21 mouse cellular contexts compared by ENCODE assay signal in genomic region chr11:68744150-68744549, GRCm38 (mm10). TPM values are rescaled to one million over a fixed set of nuclear protein-coding genes. Genes with fewer than 3 reads are reported as not detected.
DNase-seq lines count a peak whose midpoint lies in the region; ATAC-seq lines count a peak whose summit lies in the region.
"Had no signal": no experiment of that assay in that cellular context is flagged by ENCODE, and none has a peak within 500 bp of the region (broad histone marks: within the 10 kb centered on the region; RNA-seq: fewer than 3 reads in every experiment).

No protein-coding gene starts in this region.

- peaks cover 36% of the 10 kb centered on the region for H3K36me3 ChIP-seq in kidney, embryonic 16.5 days (ENCODE audit: insufficient read depth, low read length)
- H3K36me3 ChIP-seq in kidney, embryonic 14.5 days (ENCODE audit: control insufficient read depth, insufficient read depth, low read length), result peaks cover 45% of the 10 kb centered on the region
- peaks cover 8% of the 10 kb centered on the region for H3K36me3 ChIP-seq in liver, embryonic 11.5 days (ENCODE audit: control insufficient read depth, insufficient read depth, low read length)

- WGBS in kidney, embryonic 16.5 days, result 87% methylated on average over 3 of the region's 3 CpGs
- 85% methylated on average over 3 of the region's 3 CpGs for WGBS in kidney, embryonic 14.5 days
- 82% methylated on average over 3 of the region's 3 CpGs for WGBS in liver, embryonic 11.5 days

- 0 out of 2 replicates have a peak overlapping the region, but pooled peaks have one; percentile 14 for H3K27ac ChIP-seq in kidney, embryonic 16.5 days (ENCODE audit: low read length)
- no peak overlapping the region for H3K27ac ChIP-seq in kidney, embryonic 14.5 days (ENCODE audit: low read depth, low read length)
- H3K27ac ChIP-seq in liver, embryonic 11.5 days (ENCODE audit: low read depth, low read length), result no peak overlapping the region
- H3K27ac ChIP-seq: embryonic facial prominence, embryonic 13.5 days; heart, embryonic 10.5 days; hindbrain, embryonic 12.5 days had no signal

- H3K27me3 ChIP-seq in kidney, embryonic 16.5 days (ENCODE audit: insufficient read depth, low read length), result no peaks in the 10 kb centered on the region
- no peaks in the 10 kb centered on the region for H3K27me3 ChIP-seq in kidney, embryonic 14.5 days (ENCODE audit: control insufficient read depth, insufficient read depth, low read length)
- H3K27me3 ChIP-seq in liver, embryonic 11.5 days (replicated peaks; ENCODE audit: control insufficient read depth, insufficient read depth, low read length), result no peaks in the 10 kb centered on the region
- H3K27me3 ChIP-seq: embryonic facial prominence, embryonic 13.5 days; hindbrain, embryonic 12.5 days; Patski had no signal

- no peak overlapping the region for H3K4me2 ChIP-seq in kidney, embryonic 16.5 days (replicated peaks; ENCODE audit: low read depth, low read length)
- no peak overlapping the region for H3K4me2 ChIP-seq in kidney, embryonic 14.5 days (replicated peaks; ENCODE audit: low read depth, low read length)
- no peak overlapping the region for H3K4me2 ChIP-seq in liver, embryonic 11.5 days
- H3K4me2 ChIP-seq: embryonic facial prominence, embryonic 13.5 days; hindbrain, embryonic 12.5 days had no signal

- 0 out of 2 replicates have a peak, but pooled peaks cover 8% of the 10 kb centered on the region for H3K4me1 ChIP-seq in kidney, embryonic 16.5 days (ENCODE audit: insufficient read depth, low read length)
- H3K4me1 ChIP-seq in kidney, embryonic 14.5 days (ENCODE audit: control insufficient read depth, insufficient read depth, low read length), result no peaks in the 10 kb centered on the region
- no peaks in the 10 kb centered on the region for H3K4me1 ChIP-seq in liver, embryonic 11.5 days (replicated peaks; ENCODE audit: control insufficient read depth, insufficient read depth, low read length)
- H3K4me1 ChIP-seq: embryonic facial prominence, embryonic 13.5 days; heart, embryonic 10.5 days; hindbrain, embryonic 12.5 days had no signal

- H3K4me3 ChIP-seq in kidney, embryonic 16.5 days (ENCODE audit: low read length), result no peak overlapping the region
- H3K4me3 ChIP-seq in kidney, embryonic 14.5 days (ENCODE audit: low read length), result no peak overlapping the region
- H3K4me3 ChIP-seq in liver, embryonic 11.5 days (ENCODE audit: low read depth, low read length), result no peak overlapping the region
- H3K4me3 ChIP-seq: embryonic facial prominence, embryonic 13.5 days; heart, embryonic 10.5 days; hindbrain, embryonic 12.5 days had no signal

- ATAC-seq in cerebellum, adult (ENCODE audit: insufficient number of reproducible peaks, low FRiP score, low TSS enrichment), result no peak
- no peak for ATAC-seq in kidney, embryonic 16.5 days (ENCODE audit: low FRiP score, low TSS enrichment)
- no peak for ATAC-seq in kidney, embryonic 14.5 days (ENCODE audit: low FRiP score, low TSS enrichment)
- no peak for ATAC-seq in liver, embryonic 11.5 days (replicated peaks; ENCODE audit: low FRiP score)
- ATAC-seq: forebrain, embryonic 14.5 days; hindbrain, embryonic 16.5 days; inflammation-experienced regulatory T-cells, adult 6 months; intestine, postnatal 0 days; Patski had no signal

- no peak overlapping the region for H3K9ac ChIP-seq in kidney, embryonic 16.5 days (replicated peaks; ENCODE audit: low read length)
- H3K9ac ChIP-seq in kidney, embryonic 14.5 days (ENCODE audit: low read depth, low read length), result no peak overlapping the region
- no peak overlapping the region for H3K9ac ChIP-seq in liver, embryonic 11.5 days (ENCODE audit: low read depth, low read length)
- H3K9ac ChIP-seq: embryonic facial prominence, embryonic 13.5 days; hindbrain, embryonic 12.5 days had no signal

- no peaks in the 10 kb centered on the region for H3K9me3 ChIP-seq in kidney, embryonic 16.5 days (ENCODE audit: low read length)
- no peaks in the 10 kb centered on the region for H3K9me3 ChIP-seq in kidney, embryonic 14.5 days (ENCODE audit: control insufficient read depth, low read length)
- no peaks in the 10 kb centered on the region for H3K9me3 ChIP-seq in liver, embryonic 11.5 days (ENCODE audit: control insufficient read depth, low read length)
- H3K9me3 ChIP-seq: embryonic facial prominence, embryonic 13.5 days; heart, embryonic 10.5 days; hindbrain, embryonic 12.5 days had no signal

- DNase-seq in cerebellum, adult 11-12 months, result peak; percentile 65
- peak; percentile 11 for DNase-seq in Muller cell, postnatal 12 days (ENCODE audit: inconsistent ontology term)
- peak; percentile 68 for DNase-seq in cerebellum, adult 9-11 months
- DNase-seq in spleen, adult 12 weeks (ENCODE audit: low spot score), result no peak
- no peak for DNase-seq in liver, embryonic 11.5 days (ENCODE audit: low spot score)
- DNase-seq: adrenal gland, adult 2 months; adrenal gland, postnatal 25 days; heart, adult 18-20 months; heart, postnatal 10 days; heart, postnatal 4 days had no signal

RNA-seq across cellular contexts. Expression of gene Myh10, which starts 52.8 kb away (rescaled TPM):
- 147 and 155 TPM in 2 replicates for polyA plus RNA-seq in kidney, embryonic 16.5 days (2015; fragmentation: Nextera tagmentation; extraction: Ambion mirVana)
- 115 and 145 TPM in 2 replicates for polyA plus RNA-seq in kidney, embryonic 14.5 days (2014; fragmentation: Nextera tagmentation; extraction: Ambion mirVana)
- 70.3 and 76.5 TPM in 2 replicates for polyA plus RNA-seq in liver, embryonic 11.5 days (2014; fragmentation: Nextera tagmentation; extraction: Ambion mirVana)

Comparison
In these comparisons a context has a peak if more than half of its experiments do, and no peak if none do; other contexts are left out.
1. DNase-seq: peak in cerebellum, adult 11-12 months (single experiment), Muller cell, postnatal 12 days (single experiment) and cerebellum, adult 9-11 months (single experiment); none in spleen, adult 12 weeks (single experiment) and liver, embryonic 11.5 days (single experiment).